Mouse (Mus musculus): ENCODE data around the gene Gm19402.

- TF ChIP-seq CTCF (IDR thresholded peaks at IDR 0.05; ENCODE audit: control insufficient read depth, insufficient read depth, low read length) (no peak), POLR2A (IDR thresholded peaks at IDR 0.05; ENCODE audit: borderline replicate concordance, control insufficient read depth, low read depth, low read length) (no peak)
Observed at GRCm38 (mm10) chr10:77709831-77710230, 19.3 kb upstream of the Gm19402 start.

Measured in bone marrow, adult 2 months (tissue).